Mouse (Mus musculus): ENCODE measurements around the gene Pex7. TPM values are rescaled to one million over a fixed set of nuclear protein-coding genes. Genes with fewer than 3 reads are reported as not detected.

Gene Pex7
- polyA plus RNA-seq, 1 experiment: 36.7 TPM

DNA sequence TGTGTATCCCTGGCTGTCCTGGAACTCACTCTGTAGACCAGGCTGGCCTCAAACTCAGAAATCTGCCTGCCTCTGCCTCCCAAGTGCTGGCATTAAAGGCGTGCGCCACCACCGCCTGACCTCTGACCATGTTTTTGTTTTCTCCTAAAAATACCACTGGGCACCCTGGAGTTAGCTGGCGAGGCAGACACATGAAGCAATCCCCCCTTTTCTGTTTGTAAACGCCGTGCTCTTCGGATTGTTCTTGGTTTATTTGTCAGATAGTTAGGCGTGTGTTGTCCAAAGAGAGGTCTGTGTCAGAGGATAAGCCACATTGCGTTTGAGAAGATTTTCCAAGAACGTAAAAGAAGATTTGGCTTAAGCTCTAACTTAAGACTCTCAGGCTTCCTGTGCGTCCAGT is 40.9 kb upstream of the Pex7 start:
- H3K27me3 ChIP-seq (ENCODE audit: control insufficient read depth, insufficient read depth, low read length, poor library complexity, severe bottlenecking): no peaks in the 10 kb centered on the region
- H3K4me1 ChIP-seq (ENCODE audit: control insufficient read depth, insufficient read depth, low read length): no peaks in the 10 kb centered on the region
- TF ChIP-seq EP300 (IDR thresholded peaks at IDR 0.05; ENCODE audit: insufficient read depth, low read depth, low read length) (no peak), POLR2A (IDR thresholded peaks at IDR 0.05; ENCODE audit: insufficient read depth, low read length) (no peak), CTCF (IDR thresholded peaks at IDR 0.05; ENCODE audit: low read depth, low read length) (no peak)
- H3K9ac ChIP-seq (ENCODE audit: low read depth, poor library complexity, severe bottlenecking): no peak overlapping the region
- H3K27ac ChIP-seq (ENCODE audit: insufficient read depth, low read length): no peak overlapping the region
- H3K4me3 ChIP-seq (ENCODE audit: low read depth, low read length): no peak overlapping the region
- no peaks in the 10 kb centered on the region for H3K9me3 ChIP-seq (replicated peaks; ENCODE audit: control insufficient read depth, insufficient read depth, low read length, poor library complexity, severe bottlenecking)
- H3K36me3 ChIP-seq (ENCODE audit: control insufficient read depth, insufficient read depth, low read length, poor library complexity, severe bottlenecking): no peaks in the 10 kb centered on the region

DNA sequence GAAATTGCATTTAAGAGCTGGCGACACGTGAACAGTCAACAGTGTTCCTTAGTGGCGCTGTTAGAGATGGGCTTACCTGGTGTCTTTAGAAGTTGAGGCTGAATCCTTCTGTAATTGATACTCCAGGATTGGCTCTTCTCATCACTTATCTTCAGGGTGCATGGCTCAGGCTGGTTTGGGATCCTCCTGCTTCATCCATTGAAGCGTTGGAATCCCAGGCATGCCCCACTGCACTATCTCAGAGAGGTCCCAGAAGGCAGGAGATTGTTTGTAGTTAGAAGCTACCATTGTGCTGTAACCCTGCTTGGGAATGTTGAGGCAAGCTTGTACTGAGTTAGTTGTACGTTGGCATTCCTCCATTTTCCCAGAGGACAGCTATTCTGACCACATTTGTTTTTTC is 40.4 kb upstream of the Pex7 start:
- no peak overlapping the region for H3K4me3 ChIP-seq (ENCODE audit: low read depth, low read length)
- H3K9me3 ChIP-seq (replicated peaks; ENCODE audit: control insufficient read depth, insufficient read depth, low read length, poor library complexity, severe bottlenecking): no peaks in the 10 kb centered on the region
- H3K27me3 ChIP-seq (ENCODE audit: control insufficient read depth, insufficient read depth, low read length, poor library complexity, severe bottlenecking): no peaks in the 10 kb centered on the region
- no peak overlapping the region for H3K9ac ChIP-seq (ENCODE audit: low read depth, poor library complexity, severe bottlenecking)
- H3K27ac ChIP-seq (ENCODE audit: insufficient read depth, low read length): no peak overlapping the region
- H3K4me1 ChIP-seq (ENCODE audit: control insufficient read depth, insufficient read depth, low read length): no peaks in the 10 kb centered on the region
- H3K36me3 ChIP-seq (ENCODE audit: control insufficient read depth, insufficient read depth, low read length, poor library complexity, severe bottlenecking): no peaks in the 10 kb centered on the region
- TF ChIP-seq POLR2A (IDR thresholded peaks at IDR 0.05; ENCODE audit: insufficient read depth, low read length): no peak
- TF ChIP-seq CTCF (IDR thresholded peaks at IDR 0.05; ENCODE audit: low read depth, low read length): no peak
- TF ChIP-seq EP300 (IDR thresholded peaks at IDR 0.05; ENCODE audit: insufficient read depth, low read depth, low read length): no peak

DNA sequence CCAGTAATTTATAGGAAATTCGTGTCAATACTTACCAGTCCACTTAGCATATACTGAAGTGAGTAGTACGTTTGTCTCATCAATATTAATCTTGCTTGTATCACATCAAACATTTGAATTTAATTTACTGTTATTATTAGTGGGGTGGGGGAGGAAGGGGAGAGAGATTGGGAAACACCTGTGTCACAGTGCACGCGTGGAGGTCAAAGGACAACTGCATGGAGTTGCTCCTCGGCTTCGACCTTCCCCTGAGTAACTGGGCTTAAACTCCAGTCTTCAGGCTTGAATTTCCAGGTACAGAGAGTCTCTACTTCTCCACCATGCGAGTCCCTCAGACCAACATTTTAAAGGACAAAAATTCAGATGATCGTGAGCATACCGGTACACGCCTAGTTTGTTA is 40.0 kb upstream of the Pex7 start:
- Histone ChIP-seq H3K9me3 (replicated peaks; ENCODE audit: control insufficient read depth, insufficient read depth, low read length, poor library complexity, severe bottlenecking) (no peaks in the 10 kb centered on the region), H3K27ac (ENCODE audit: insufficient read depth, low read length) (no peak overlapping the region), H3K4me3 (ENCODE audit: low read depth, low read length) (no peak overlapping the region), H3K9ac (ENCODE audit: low read depth, poor library complexity, severe bottlenecking) (no peak overlapping the region), H3K27me3 (ENCODE audit: control insufficient read depth, insufficient read depth, low read length, poor library complexity, severe bottlenecking) (no peaks in the 10 kb centered on the region), H3K36me3 (ENCODE audit: control insufficient read depth, insufficient read depth, low read length, poor library complexity, severe bottlenecking) (no peaks in the 10 kb centered on the region), H3K4me1 (ENCODE audit: control insufficient read depth, insufficient read depth, low read length) (no peaks in the 10 kb centered on the region)
- TF ChIP-seq EP300 (IDR thresholded peaks at IDR 0.05; ENCODE audit: insufficient read depth, low read depth, low read length) (no peak), CTCF (IDR thresholded peaks at IDR 0.05; ENCODE audit: low read depth, low read length) (no peak), POLR2A (IDR thresholded peaks at IDR 0.05; ENCODE audit: insufficient read depth, low read length) (no peak)

GRCm38 (mm10) chr10:19946644-19947043 is 39.2 kb upstream of the Pex7 start:
- TF ChIP-seq POLR2A (IDR thresholded peaks at IDR 0.05; ENCODE audit: insufficient read depth, low read length): no peak
- TF ChIP-seq CTCF (IDR thresholded peaks at IDR 0.05; ENCODE audit: low read depth, low read length): no peak
- TF ChIP-seq EP300 (IDR thresholded peaks at IDR 0.05; ENCODE audit: insufficient read depth, low read depth, low read length): no peak
- no peaks in the 10 kb centered on the region for H3K27me3 ChIP-seq (ENCODE audit: control insufficient read depth, insufficient read depth, low read length, poor library complexity, severe bottlenecking)
- no peak overlapping the region for H3K4me3 ChIP-seq (ENCODE audit: low read depth, low read length)

DNA sequence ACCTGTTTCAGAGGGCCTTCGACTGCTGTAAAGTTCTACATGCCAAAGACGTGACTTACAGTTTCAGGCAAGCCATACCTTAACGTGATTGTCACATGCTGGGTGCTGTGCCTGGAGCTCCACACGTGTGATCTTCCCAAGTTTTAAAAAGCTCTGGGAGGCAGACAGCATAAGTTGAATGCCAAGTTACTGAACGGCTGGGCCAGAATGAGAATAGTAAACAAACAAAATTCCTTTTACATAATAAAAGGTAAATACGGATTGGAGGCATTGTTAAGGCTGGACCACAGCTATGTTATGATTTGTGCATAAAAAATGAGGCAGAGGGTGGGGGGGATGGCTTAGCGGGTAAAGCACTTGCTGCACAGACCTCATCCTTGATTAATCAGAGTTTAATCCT is 38.2 kb upstream of the Pex7 start:
- TF ChIP-seq POLR2A (IDR thresholded peaks at IDR 0.05; ENCODE audit: insufficient read depth, low read length) (no peak), CTCF (IDR thresholded peaks at IDR 0.05; ENCODE audit: low read depth, low read length) (no peak), EP300 (IDR thresholded peaks at IDR 0.05; ENCODE audit: insufficient read depth, low read depth, low read length) (no peak)
- no peaks in the 10 kb centered on the region for H3K36me3 ChIP-seq (ENCODE audit: control insufficient read depth, insufficient read depth, low read length, poor library complexity, severe bottlenecking)
- no peaks in the 10 kb centered on the region for H3K9me3 ChIP-seq (replicated peaks; ENCODE audit: control insufficient read depth, insufficient read depth, low read length, poor library complexity, severe bottlenecking)
- no peak overlapping the region for H3K9ac ChIP-seq (ENCODE audit: low read depth, poor library complexity, severe bottlenecking)
- no peaks in the 10 kb centered on the region for H3K4me1 ChIP-seq (ENCODE audit: control insufficient read depth, insufficient read depth, low read length)
- no peaks in the 10 kb centered on the region for H3K27me3 ChIP-seq (ENCODE audit: control insufficient read depth, insufficient read depth, low read length, poor library complexity, severe bottlenecking)
- no peak overlapping the region for H3K4me3 ChIP-seq (ENCODE audit: low read depth, low read length)
- no peak overlapping the region for H3K27ac ChIP-seq (ENCODE audit: insufficient read depth, low read length)

More at GRCm38 (mm10) chr10:19946644-19947043, 39.2 kb upstream of the Pex7 start:
- Histone ChIP-seq H3K36me3 (ENCODE audit: control insufficient read depth, insufficient read depth, low read length, poor library complexity, severe bottlenecking) (no peaks in the 10 kb centered on the region), H3K4me1 (ENCODE audit: control insufficient read depth, insufficient read depth, low read length) (no peaks in the 10 kb centered on the region), H3K27ac (ENCODE audit: insufficient read depth, low read length) (no peak overlapping the region), H3K9ac (ENCODE audit: low read depth, poor library complexity, severe bottlenecking) (no peak overlapping the region), H3K9me3 (replicated peaks; ENCODE audit: control insufficient read depth, insufficient read depth, low read length, poor library complexity, severe bottlenecking) (no peaks in the 10 kb centered on the region)

DNA sequence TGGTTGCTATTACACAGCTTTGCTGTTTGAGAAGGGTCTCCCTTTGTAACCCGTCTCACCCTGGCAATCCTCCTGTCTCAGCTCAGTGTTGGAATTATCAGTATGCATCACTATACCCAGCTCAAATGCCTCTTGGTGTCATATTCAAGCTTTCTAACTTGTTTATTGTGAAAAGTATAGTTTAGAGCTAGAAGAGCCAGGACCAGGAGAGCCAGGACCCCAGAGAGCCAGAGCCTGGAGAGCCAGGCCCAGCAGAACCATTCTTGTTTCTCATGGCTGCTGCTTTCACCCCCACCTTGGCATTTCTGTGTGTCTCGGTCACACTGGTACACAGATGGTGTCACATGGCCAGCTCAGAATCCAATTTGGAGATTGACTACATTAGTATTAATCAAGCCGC is 35.1 kb upstream of the Pex7 start:
- no peak overlapping the region for H3K27ac ChIP-seq (ENCODE audit: insufficient read depth, low read length)
- no peak overlapping the region for H3K4me3 ChIP-seq (ENCODE audit: low read depth, low read length)
- TF ChIP-seq CTCF (IDR thresholded peaks at IDR 0.05; ENCODE audit: low read depth, low read length) (no peak), POLR2A (IDR thresholded peaks at IDR 0.05; ENCODE audit: insufficient read depth, low read length) (no peak), EP300 (IDR thresholded peaks at IDR 0.05; ENCODE audit: insufficient read depth, low read depth, low read length) (no peak)
- H3K27me3 ChIP-seq (ENCODE audit: control insufficient read depth, insufficient read depth, low read length, poor library complexity, severe bottlenecking): no peaks in the 10 kb centered on the region
- H3K9ac ChIP-seq (ENCODE audit: low read depth, poor library complexity, severe bottlenecking): no peak overlapping the region
- no peaks in the 10 kb centered on the region for H3K4me1 ChIP-seq (ENCODE audit: control insufficient read depth, insufficient read depth, low read length)
- H3K36me3 ChIP-seq (ENCODE audit: control insufficient read depth, insufficient read depth, low read length, poor library complexity, severe bottlenecking): no peaks in the 10 kb centered on the region
- no peaks in the 10 kb centered on the region for H3K9me3 ChIP-seq (replicated peaks; ENCODE audit: control insufficient read depth, insufficient read depth, low read length, poor library complexity, severe bottlenecking)

Measured in ES-Bruce4 (cell line).